Mouse (Mus musculus): ENCODE measurements around the gene Phf12.
"Not testable (repeated sequence)": the region's sequence is repeated elsewhere in the genome, so short reads cannot be mapped to it uniquely, and the experiment has no call there.

GRCm38 (mm10) chr11:78042290-78042870 is 59.8 kb downstream of the Phf12 start:
- TF ChIP-seq NANOG, POU5F1 (IDR thresholded peaks at IDR 0.05; ENCODE audit: borderline replicate concordance, low read length): not testable (repeated sequence)
- TF ChIP-seq CTCF (conservative IDR thresholded peaks at IDR 0.05; ENCODE audit: low read length): peak; percentile 46
